Mouse (Mus musculus) cerebellum, adult 9-11 months (tissue): ENCODE results near the gene Mafb.

Experiments used
- DNase-seq: peaks from one replicate; pipeline ENCODE4 v3.0.0; 2022

Gene Mafb

DNA sequence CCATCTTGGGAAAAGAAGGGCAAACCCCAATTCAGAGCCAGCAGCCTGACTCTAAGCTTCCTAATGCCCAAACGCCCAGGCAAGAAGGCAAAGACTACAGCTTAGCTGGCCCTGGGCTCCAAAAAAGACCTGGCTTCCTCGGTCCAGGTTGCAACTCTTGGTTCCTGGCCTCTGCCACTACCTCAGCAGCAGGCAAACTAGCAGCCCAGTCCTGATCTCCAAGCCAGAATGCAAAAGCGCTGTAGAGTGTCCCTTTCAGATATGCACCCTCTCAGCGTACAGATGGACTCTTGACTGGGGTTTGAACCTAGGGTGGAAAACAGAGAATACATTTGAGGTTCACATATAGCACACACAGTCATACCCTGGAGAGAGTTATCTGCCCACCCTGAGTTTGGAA is 3.7 kb downstream of the Mafb start:
- DNase-seq: no peak

DNA sequence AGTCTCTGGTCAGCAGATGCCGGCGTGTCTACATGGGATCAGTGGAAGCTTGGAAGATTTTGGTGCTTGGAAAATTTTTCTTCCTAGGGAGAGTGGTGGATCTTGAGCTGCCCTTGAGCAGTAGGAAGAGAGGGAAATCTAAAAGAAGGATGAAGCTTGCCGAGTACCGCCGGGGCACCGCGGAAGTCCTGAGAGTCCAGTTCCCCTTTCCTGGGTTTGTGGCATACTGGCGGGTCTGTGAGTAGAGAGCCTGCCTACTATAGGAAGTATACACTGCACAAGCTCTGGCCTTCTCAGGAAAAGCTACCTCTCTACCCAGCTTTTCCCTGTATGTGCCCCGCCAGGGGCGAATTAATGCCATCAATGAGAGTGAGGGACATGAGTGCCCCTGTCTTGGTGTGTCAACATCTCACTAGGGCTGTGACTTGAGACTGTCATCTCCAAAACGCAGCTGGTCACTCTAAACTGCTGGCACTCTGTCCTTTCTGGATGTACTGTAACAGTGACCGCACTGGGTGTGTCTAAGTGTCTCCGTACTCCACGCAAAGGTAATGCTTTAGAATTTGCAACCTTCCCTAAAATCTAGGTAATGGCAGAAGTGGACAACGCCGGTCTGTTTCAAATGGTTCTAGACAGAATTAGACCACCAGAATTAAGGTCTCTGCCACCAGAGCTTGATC is 5.3 kb downstream of the Mafb start:
- DNase-seq: no peak

DNA sequence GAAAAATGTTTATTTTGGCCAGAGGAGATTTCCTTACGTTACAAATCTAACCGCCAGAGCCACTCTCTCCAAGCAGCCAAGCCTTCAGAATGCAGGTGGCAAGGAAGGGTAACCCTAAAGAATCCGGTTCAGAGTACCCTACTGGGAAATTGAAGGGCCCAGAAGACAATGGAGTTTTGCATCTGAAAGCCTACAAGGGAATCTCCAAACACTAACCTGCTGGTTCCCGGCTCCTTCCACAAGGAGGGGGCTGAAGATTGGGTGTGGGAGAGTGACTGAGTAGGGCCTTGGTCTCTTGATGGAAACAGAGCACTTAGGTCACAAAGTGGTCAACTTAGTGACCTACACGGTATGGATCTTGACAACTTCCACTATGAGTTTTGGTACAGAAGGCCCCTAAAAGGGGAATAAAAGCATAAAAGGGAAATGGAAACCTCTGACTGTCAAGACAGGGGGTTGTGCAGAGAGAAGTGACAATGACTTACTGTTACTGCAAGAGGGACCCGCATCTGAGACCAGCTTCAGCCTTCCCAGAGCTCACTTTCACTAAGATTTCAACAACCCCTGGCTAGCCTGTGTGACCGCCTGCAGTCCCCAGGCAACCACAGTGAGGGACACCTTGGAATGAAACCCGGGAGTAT is 6.5 kb downstream of the Mafb start:
- DNase-seq: no peak

DNA sequence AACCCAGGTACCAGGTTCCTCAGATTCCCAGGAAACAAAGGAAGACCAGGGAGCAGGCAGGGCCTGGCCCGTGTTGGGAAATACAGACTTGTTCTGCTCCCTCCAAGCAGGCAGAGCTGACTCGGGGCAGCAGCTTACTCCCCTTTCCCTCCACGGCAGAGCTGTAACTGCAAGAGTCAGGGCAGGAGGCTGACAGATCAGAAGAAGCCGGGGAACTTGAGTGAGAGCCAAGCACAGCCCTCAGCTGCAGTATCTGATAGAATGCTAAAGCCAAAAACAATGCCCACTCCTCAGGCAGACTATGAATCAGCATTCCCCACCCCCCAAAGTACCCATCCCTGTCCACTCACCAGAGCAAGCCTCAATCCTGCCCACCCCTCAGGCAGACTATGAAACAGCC is 8.0 kb downstream of the Mafb start:
- DNase-seq: no peak

DNA sequence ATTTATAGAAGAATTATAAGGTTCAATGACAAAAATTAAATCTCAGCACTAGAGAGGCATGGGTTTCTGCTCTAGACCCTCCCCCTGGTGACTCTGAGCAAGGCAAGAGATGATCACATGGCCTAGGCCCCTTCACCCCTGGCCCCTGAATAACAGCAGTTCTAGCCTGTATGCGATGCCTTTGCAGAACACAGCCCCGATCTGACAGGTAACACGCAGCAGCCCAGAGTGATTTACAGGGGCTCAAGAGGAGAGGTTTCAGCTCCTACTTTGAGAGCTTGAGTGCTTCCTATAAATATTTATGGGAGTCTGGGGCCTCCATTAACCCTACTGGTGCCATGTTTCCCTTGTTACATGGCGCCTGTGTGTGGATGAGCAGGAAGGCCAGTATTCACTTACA is 9.4 kb downstream of the Mafb start:
- no peak for DNase-seq

DNA sequence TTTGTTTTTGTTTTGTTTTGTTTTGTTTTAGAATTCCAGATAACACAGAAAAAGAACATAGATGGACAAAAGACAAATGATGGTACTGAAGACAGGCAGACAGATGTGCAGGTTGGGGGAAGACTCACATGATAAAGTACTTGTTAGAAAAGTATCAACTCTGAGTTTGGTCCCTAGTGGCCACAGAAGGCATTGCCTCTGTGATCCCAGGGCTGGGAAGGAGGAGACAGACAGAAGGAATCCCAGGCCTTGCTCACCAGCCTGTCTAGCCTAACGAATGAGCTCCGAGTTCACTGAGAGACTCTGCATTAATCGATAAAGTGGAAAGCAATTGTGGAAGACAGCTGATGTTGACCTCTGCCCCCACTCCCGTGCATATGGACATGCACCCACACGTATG is 10.7 kb downstream of the Mafb start:
- no peak for DNase-seq

DNA sequence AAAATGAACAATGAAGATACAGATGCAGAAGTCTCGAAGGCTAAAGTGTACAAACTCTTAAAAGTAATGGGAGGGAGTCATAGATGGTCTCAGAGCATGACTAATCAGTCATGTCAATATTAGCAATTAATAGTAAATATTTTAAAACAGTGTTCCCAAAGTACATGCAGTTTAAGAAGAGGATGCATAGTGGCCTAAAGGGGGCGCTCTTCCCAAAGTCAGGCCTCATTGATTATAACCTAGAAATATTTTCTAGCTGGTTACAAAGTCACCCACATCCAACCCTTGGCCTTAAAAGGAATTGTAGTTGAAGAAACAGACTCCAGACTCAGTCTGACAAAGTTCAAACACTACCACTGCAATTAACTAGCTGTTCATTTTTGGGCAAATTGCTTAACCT is 12.5 kb downstream of the Mafb start:
- DNase-seq: no peak

DNA sequence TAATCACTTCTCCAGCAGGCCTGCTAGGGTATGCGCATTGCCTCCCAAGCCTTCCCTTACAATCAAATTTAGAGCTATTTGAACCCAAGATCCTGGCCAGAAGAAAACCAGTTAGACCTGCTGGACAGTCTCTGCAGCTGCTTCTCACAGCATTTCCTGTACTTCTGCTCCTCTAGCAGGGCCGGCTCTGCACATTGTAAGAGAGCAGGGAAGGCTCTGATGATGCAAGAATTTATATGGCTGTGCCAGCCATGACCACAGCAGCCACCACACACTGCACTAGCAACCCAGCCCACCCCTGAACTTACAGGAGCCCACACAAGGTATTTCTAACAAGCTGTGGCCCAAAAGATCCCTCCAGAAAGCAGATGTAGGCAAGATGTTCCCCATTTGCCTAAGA is 13.3 kb downstream of the Mafb start:
- no peak for DNase-seq

DNA sequence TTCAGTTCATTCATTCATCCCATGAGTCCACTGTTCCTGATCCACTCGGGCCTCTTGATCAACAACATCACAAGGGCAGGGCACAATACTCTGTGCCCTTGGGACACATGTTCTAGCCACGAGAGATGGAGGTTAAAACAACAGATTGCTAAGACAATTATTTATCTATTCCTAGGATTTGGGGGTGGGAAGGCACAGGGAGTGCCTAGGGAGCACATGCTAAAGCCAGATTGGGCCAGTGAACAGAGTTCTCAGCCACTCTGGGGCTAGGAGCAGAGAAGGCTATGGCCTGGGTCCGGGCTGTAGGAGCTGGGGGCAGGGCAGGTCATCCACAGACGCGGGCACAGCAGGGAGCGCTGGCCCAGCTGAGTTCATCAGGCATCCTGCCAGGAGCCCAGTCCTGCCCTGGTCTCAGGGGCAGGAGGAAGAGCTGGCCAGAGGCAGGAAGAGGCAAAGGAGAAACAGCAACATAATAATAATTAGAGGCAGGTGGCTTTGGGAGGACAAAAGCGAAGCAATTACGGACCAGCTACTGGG is 15.8 kb downstream of the Mafb start:
- no peak for DNase-seq

DNA sequence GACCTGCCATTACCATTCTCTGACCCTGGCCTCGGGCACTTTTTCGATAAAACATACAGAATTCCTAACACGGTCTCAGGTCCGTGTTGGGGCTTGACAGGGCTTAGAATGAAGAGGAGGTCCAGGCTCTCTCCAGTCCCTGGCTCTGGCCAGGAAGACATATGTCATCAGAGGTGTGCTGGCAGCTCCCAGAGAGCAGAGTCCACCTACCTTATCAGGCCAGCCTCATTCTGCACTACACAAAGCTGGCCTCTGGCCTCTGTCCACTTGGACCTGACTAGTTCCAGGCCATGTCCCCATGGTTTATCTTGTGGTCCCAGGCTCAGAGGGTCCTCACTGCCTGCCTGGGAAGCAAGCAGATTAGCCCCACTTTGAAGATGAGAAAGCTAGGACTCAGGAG is 17.3 kb downstream of the Mafb start:
- no peak for DNase-seq

DNA sequence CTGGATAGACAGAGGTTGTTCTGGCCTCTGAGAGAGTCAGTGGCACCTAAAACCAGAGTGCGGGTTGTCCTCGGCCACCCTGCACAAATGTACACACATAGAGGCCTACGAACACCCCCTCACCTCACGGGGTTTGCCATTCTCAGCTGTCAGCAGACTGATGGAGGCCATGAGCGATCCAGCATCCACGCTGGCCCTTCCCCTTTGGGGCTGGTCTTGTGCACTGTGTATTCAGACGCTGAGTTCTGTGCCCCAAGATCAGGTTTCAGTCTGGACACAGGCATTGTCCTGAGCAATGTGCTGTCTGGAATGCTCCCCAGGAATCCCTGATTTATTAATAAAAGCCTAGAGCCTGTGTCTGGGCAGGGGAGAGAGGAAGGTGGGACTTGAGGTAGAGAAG is 18.1 kb downstream of the Mafb start:
- no peak for DNase-seq

DNA sequence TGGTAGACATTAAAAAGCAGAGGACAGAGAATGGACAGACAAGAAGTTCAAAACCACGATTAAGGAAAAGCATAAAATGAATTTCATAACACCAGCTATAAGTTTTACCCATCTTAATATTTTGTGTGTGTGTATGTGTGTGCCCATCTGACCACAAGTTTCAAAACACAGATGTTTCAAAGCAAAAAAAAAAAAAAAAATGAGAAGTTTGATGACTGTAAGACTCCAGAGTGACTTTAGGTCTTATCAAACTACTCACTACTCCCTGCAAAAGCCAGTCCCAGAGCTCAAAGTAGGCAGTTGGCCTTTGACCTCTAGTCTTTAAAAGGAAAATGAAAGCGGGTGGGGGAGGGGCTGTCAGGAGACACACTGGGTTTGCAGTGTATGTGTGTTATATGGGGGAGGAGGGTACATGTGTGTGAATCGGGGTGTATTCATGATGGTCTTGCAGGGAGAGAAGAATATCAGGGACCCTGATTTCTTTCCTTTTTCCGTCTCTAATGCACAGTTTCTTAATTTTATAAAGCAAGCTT is 18.7 kb downstream of the Mafb start:
- no peak for DNase-seq

DNA sequence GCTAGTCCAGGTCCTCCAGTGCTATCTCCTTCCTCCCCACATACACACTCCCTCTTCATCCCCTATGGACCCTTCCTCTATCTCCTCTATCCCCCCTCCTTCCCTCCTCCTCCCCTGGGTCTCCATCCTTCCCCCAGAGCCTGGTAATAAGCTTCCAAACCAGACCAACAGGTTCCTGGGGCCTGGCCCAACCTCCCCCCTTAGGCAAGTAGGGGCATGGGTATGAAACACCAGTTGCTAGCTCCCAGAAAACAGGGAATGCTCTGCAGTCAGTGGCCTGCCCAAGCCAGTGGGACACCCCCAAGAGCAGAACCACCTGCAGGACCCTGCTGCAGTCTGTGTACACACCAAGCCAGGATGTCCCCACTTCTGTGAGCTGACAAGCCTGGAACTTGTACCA is 21.2 kb downstream of the Mafb start:
- no peak for DNase-seq

DNA sequence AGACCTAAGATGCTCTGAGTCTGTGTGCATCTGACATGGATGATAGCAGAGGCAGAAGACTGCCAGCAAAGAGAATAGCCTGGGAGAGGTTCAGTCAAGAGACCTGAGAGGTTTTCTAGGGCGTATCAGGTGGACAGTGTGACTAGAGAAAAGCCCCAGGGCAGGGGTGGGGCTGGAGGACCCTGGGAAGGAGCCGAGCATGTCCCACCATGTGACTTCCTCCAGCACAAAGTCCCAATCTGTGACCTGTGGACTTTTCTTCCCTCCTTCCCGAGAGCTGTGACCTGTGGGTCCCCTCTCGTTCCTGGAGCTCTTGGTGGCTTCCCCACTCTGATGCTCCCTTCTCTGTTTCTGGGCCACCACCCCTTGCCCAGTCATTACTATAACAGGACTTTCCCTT is 26.7 kb downstream of the Mafb start:
- DNase-seq: no peak

DNA sequence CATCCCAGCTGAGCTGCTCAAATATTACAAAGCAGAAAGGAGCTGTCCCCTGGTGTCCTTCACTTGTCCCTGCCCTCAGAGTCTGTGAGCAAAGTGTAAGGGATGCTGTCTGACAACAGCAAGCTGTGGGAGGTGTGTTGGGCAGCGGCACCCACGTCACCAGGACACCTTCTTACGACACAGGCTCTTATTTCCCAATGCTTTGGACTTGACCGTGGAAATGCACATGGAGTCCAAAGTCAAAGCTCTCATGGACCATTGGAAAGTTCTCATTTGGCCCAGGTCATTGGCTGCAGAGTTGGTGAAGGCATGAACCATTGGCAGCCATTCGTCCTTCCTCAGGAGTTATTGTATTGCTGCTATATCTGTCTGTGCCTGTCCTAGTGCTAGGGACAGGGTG is 27.3 kb downstream of the Mafb start:
- no peak for DNase-seq

DNA sequence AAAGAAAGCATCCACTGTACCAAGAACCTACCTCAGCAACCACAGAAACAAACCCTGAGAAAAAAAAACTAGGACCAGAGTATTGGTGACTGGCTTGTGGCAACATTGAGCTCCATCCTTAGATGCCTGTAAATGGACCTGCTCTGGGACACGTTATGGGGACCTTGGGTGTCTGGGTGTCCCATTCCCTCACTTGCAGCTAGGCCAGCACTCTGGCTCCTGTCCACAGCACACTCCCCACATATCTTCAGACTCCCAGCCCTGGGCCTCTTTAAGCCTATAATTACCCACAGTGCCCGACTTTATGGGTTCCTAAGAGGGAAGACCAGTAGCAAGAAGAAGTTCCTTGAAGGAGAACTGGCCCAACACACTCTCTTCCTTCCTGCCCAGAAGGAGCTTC is 30.8 kb downstream of the Mafb start:
- no peak for DNase-seq

DNA sequence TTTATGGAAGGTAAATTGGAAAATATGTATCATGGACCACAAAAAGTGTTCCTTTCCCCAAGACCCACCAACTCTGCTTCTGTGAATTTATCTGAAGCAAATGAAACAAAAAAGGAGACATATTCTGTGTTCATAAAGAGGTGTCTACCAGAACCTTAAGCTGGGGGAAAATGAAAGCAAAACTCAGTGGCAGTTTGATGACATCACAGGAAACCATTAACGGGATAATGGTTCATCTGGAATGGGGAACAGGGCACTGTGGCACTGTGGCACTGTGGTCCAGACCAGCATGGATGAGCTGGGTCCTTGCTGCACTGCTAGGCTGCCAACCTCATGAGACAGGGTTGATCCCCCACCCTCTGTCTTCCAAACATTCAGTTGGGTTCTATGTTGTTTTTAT is 31.8 kb downstream of the Mafb start:
- DNase-seq: no peak

DNA sequence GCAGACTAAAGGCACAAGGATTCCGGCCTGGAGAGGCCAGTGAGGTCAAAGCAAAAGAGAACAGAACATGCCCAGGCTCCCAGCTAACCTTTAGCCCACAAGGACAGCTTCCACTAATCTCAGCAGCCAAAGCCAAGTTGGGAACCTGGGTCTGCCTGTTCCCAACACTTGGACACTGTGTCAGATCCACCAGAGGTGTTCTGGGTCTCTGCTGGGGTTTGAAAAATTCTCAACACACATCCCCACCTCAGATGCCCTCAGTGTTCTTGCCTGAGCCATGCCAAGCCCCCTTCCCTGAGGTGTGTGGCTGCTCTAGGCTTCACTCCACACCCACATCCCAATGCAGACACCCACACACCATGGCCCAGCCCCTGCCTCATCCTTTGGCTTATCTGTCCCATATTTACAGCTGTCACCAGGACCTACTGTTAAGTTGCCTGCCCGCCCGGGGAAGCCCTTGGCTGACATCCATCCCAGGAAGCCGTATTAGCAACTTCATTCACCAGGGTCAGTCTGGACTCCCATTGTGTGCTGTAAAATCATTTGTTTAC is 32.7 kb downstream of the Mafb start, which contains the start of gene Gm826:
Gene Gm826, minus strand, starts transcription at position 52 of the 551 bp plus-strand sequence.
- DNase-seq: no peak

DNA sequence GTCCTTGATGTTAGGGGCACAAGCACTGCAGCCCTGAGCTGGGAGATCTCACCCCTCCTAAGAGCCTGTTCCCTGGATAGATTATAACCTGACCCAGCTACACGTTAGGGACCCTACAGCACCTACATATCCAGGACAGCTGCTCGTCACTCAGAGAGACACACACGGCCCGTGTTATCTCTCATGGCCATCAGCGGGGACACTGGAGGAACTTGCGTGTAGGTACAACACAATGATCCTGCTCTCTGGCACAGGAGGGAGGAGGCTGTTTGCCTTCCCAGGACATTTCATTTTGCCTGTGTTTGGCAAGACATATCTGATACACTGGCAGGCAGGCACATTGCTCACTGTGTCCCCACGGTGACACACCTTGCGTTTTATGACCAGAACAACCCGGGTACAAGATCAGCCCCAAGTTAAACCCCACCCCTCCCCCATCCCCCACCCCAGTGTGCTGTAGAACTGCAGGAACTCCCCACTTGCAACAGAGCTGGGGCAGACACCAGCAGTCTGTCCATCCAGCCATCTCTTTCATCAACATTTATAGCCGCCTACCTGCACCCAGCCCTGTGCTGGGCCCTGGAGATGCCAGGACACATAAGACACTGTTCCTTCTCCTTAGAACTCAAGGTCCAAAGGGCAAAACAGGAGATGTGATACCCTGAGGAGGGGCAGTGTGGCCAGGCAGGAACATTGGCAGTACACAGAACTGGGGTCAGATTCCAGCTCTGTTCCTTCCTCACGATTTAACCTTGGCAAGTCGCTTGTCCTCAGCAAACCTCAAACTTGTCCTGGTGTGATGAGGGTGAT is 34.1 kb downstream of the Mafb start:
- no peak for DNase-seq

DNA sequence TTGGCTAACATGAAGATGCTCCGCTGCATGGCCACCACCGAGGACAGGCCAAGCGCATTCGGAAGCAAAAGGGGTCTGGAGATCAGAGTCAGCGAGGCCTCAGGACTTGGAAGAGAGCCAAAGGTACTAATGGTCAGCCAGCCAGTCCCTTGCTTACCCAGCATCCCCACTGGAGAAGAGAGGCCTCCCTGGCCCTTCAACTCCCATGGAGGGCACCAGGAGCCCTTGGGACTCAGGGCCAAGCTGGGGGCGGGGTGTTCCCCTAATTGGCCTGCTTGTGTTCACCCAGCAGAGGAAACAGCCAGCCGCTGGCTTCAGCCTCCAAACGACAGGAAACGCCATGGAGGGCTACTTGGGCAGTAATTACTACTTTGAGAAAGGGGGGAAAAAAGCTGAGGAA is 38.0 kb downstream of the Mafb start:
- no peak for DNase-seq

DNA sequence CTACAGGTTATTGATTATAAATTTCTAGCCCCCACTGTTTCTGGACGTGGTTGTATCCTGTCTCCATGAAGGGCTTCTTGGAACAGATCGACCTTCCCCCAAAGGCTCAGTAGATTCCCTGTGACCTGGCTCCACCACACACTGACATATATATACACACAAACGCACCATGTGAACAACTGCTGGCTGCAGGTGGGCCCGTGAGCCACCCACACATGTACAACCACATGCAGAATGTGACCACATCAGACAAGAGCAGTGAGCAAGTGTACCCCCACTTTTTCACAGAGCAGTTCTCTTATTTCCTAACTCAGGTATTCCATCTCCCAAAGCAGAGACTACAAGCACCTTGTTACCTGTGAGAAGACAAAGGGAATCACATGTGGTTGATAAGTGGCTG is 39.1 kb downstream of the Mafb start:
- no peak for DNase-seq

DNA sequence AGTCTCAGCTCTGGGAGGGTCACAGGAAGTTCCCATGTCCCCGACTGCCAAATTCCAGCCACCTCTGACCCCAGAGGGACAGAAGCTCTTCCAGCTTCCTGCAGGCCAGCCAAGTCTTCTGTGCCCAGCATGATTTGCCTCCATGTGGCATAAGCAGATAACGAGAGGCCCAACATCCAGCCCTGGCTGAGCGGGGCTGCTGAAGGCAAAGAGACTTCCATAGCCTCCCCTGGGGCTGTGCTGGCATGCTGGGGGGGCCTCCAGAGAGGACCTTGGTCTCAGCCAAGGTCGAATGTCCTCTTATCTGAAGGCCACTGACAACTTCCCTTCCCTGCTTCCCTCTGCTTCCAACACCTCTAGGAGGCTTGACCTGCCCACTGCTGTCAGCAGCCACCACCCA is 39.7 kb downstream of the Mafb start:
- no peak for DNase-seq

DNA sequence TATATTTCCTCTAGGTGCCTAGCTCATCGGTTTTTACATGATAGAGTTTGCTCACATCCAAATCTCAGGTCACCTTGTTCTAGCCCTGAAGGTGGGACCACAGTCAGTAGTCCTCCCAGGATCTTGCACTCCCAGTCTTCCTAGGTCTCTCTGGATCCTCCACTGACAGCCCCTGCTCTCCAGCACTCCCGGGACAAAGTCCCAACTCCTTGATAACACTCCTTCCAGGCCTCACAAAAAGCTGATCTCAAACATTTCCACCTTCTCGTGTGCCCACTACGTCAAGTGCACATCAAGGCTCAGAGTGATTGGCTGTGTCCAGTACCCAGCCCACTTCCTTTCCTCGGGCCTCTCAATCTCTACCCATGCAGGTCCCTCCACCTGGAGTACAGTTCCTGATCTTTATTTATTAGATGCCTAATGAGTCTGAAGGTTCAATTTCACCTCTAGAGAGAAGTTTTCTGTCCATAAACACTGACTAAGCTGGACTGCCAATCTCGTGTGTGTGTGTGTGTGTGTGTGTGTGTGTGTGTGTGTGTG is 41.7 kb downstream of the Mafb start:
- DNase-seq: no peak
